Mouse (Mus musculus): Measurements from ENCODE around the gene Mrpl53.

- TF ChIP-seq GATA1 (IDR thresholded peaks at IDR 0.05; ENCODE audit: borderline replicate concordance, low read length) = no peak
- TF ChIP-seq FLI1 (IDR thresholded peaks at IDR 0.05; ENCODE audit: low read length) = no peak
These were observed 22.5 kb upstream of the Mrpl53 start, which contains the start of gene Lbx2 for GRCm38 (mm10) chr6:83086121-83087035.

All from megakaryocyte, embryonic 14.5 days (primary cell).